Mouse (Mus musculus) layer of hippocampus, postnatal 10 days (tissue): Measurements from ENCODE around the gene Reln. TPM values are rescaled to one million over a fixed set of nuclear protein-coding genes. Genes with fewer than 3 reads are reported as not detected.
A peak's percentile ranks its signal among the peaks of the same experiment; 100 is the strongest.

ENCODE experiments used
- DNase-seq, 2 experiments: peaks; one replicate each; pipeline ENCODE4 v3.0.0; 2021; ENCODE audit warnings: low spot score in 2 of 2
- total RNA-seq, 2 experiments: library from RNA; stranded (reverse); gene quantifications; 2 replicates each; pipeline ENCODE4 v1.2.3; 2021

Reln gene
- total RNA-seq, 2 experiments from 2014 or later = 112 to 124 TPM

- DNase-seq = no peak
Measured at GRCm38 (mm10) chr5:22119296-22119695, 225.2 kb downstream of the Reln start.

DNA sequence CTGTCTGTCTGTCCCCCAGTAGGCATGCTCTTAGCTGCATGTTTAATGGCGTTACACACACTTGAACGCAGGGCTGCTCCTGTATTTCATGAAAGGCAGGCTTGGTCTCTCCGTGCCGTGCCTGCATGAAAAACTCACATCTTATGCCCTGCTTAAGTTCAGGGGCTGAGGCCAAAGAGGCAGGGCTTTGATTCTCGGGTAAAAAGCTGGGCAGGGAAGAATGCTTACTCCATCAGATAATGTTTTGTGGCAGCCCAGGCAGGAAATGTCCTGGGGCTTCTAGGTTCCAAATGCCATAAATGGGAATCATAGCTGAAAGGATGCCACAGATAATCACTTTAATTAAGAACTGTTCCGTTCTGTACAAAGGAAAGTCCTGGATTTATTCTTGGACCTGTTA is 226.0 kb downstream of the Reln start:
- DNase-seq = no peak

DNA sequence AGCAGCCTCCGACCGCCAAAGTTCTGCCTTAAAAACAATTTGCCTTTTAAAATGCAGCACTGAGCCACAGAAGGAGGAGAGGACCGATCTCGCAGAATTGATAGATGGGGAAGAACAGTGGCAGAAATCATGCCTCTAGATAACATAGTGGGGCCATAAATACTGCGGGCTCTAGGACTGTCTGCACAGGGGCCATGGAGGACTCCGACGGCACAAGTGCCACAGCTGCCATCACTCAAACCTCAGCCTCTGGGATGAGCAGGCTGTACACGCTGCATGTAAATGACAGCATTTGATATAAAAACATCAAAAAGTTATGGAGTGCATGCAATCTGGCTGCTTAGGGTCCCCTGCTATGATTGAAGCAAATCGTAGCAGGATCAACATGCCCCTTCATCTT is 227.6 kb downstream of the Reln start:
- DNase-seq = no peak

DNA sequence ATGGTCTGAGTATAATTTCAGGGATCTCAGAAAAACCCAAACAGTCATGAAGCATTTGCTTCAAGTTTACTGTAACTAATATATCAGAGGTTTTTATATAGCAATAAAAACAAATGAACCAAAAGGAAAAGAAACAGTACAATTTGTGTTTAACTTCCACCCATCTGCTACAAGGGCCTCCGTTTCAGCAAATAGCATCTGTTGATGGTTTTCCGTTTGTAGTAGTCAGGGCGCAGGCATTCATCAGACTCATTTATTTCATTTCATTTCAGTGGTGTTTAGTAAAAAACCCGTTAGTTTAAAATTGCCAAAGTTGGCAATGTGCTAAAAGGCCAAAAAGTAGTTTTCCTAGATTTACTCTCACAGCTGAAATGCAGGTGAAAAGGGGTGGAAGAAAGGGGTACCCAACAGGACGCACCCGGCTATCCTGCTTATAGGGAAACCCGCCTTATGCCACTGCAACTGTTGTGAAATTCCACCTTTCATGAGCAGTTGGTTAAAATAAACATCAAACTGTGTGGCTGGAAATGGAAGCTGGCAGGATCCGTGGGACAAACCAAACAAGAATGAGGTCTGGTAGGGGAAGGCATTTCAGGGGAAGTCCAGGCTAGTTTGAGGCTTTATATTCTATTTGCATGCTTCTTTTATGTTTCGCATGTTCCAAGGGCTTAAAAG is 237.6 kb downstream of the Reln start:
- DNase-seq = peak; percentile 14 to 25

- DNase-seq = no peak
Measured at GRCm38 (mm10) chr5:22094984-22095383, 249.5 kb downstream of the Reln start.

DNA sequence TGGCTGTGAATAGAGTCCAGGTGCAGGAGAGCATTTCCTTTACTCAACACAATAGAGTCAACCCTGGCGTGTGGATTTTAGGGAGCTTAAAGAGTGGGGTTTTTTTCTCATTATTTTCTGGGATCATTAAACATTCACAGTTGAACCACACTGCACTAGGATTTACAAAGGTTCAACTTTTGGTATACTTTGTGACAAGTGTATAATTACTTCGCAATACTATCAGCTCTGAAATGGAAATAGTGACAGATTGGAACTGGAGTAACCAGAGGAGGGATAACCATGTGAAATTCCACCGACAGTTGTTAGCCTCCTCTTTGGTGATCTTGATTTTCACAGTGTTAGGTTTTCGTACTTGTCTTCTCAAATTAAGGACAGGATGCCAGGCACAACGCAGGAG is 250.5 kb downstream of the Reln start:
- no peak for DNase-seq

GRCm38 (mm10) chr5:22093157-22093865 is 251.2 kb downstream of the Reln start:
- DNase-seq = peak; percentile 31 to 38

DNA sequence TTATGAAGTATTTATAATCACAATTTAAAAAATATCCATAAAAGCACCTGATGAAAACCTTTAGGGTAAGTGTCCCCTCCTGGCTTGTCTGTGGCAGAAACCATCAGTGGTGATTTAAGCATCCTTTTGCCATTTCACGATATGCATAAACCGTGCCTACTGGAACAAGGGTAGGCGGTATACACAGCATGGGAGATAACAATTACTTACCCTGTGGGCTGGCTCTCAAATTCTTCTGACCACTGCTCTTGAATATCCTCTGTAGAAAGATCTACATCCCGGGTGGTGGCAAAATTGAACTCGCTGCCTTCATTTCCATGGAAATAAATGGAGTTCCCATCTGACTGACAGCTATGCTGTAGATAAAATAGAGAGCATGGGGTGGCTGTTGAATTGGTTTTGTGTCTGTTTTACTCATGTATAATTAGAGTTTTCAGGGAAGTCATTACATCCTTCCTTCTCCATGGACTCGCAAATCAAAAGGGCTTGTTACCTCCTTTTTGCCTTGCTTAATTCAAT is 264.0 kb downstream of the Reln start:
- no peak for DNase-seq

DNA sequence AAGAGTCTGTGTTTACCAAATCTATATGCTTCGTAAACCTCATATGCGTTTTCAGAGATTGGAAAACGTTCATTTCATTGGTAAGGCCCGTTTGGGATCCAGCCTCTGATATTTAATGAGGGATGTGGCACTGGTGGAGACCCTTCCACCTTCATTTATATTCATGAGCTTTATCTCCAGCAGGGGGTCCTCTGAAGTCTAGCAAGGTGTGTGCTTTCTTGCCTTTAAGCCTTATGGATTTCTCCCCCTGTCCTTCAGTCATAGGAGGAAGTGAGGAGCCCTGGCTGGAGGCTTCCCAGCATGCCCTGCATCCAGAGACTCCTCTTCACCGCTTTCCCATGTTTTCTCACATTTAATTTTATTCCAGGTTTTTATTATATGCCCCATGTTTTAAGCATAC is 269.5 kb downstream of the Reln start:
- no peak for DNase-seq

DNA sequence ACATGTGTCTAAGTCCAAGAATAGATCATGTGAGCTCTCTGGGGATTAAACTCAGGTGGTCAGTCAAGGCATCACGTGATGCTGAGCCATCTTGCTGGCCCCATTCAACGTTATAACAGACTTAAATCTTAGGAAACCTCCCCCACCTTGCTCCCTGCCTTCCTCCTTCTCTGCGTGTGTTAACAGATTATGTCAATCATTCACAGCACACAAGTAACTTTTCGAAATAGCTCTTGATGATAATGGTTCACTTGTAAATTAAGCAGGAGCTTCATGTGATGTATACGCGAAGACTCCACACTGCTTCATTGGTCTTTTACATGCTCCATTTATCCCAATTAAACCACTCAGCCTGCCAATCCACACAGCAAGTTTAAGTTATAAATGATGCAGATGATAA is 271.9 kb downstream of the Reln start:
- DNase-seq = no peak

- DNase-seq = no peak
Measured at GRCm38 (mm10) chr5:22059251-22059650, 285.3 kb downstream of the Reln start.

- no peak for DNase-seq
Measured at GRCm38 (mm10) chr5:22041825-22042224, 302.7 kb downstream of the Reln start.

DNA sequence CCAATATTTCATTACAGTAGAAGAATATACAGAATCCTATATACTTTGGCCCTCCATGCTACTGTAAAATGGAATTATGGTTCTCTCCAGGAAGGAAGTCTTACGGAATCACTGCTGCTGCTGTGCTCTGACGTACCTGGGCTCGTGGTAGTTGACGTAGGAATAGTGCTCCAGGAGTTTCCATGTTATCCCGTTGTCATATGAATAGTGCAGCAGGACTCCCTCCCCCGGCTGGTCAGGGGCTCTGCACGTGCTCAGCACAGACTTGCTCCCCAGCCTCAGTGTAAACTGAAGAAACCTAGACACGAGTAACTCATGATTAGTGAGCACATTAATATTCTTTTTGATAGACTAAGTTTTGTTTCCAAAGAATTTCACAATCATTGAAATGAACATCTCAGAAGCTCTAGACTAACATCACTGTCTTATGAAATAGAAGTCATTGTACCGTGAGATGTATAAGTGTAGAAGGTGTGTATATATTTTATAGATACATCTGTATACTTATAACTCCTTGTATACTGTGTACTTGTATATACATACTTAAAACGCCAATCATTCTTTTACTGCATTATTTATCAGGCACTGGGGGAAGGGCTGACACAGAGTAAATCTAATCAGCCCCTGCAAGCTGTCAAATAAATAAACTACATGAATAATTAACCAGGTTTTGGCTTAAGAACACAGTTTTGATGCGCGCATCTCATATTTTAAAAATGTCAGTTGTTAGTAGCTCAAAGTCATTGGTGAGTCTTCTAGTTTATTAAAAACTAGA is 304.9 kb downstream of the Reln start:
- DNase-seq = no peak

GRCm38 (mm10) chr5:22035201-22035600 is 309.3 kb downstream of the Reln start:
- no peak for DNase-seq

DNA sequence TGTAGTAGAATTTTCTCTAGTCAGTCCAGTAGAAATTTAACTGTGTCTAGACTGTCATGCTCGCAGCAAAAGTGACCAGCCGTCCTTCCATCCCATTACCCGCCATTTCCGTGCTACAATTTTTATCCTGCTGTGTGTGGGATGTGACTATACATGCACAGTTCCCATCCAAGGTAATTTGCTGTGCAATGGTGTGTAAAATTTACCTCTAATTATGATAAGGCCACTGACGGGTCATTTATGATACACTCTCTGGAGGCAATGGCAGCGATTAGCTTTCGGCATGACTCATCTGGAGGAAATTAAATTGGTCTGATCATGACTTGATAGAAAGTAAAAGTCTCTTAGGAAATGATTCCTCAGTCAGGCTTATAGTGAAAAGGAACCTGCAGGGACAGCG is 311.5 kb downstream of the Reln start:
- no peak for DNase-seq

GRCm38 (mm10) chr5:22031653-22032052 is 312.8 kb downstream of the Reln start:
- DNase-seq = no peak

DNA sequence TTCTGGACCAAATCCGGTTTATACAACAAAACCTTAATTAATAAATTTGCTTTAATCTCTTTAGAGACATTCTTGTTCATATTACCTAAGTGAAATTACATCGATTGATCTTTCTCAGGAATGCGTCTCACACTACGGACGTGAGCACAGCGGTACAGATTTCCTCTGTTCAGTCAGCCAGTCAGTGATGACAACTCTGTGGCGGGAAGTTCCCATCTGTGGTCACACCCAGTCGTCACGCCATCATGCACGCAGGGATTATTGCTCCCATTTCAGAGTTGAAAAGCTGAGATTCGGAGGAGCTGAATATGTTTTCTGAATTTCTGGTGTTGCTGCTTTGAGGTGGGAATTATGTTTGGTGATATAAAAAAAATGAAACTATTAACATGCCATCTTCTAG is 316.1 kb downstream of the Reln start:
- no peak for DNase-seq

GRCm38 (mm10) chr5:22027240-22027875 is 317.1 kb downstream of the Reln start:
- no peak for DNase-seq

DNA sequence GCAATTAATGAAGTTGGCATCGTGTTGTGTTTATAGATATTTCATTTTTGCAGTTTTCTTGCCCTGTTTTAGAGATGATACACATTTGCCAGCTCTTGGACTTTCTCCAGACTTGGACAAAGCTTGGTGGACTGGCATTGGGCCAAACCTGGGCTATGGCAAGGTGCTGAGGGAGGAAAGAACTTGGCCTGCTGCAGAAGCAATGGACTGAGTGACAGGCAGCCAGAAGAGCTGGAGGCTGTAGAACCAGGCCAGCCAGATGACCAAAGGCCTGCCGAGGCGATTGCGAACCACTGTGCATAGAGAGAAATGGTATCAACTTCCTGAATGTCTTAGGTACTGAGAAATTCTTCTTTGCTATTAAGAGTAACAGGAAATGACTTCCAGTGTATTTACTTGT is 318.8 kb downstream of the Reln start:
- DNase-seq = no peak

DNA sequence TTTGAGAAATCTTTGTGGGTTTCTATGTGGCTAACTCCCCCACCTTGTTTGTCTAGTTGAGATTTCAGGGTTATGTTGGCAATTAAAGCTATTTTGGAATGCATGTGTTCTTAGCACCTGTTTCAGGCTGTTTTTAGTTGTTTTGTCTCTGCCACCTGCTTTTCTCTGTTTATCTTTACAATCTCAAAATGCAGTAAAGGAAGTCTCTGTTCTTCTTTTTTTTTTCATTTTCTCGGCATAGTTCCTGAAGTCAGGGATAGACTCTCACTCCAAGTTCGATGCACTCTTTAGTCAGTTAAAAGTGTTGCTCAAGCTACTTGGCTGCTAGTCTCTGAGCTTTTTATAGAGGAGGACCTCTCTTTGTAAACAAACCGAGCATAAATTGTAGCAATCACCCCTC is 320.4 kb downstream of the Reln start:
- no peak for DNase-seq

GRCm38 (mm10) chr5:22017896-22018295 is 326.6 kb downstream of the Reln start:
- DNase-seq = no peak

DNA sequence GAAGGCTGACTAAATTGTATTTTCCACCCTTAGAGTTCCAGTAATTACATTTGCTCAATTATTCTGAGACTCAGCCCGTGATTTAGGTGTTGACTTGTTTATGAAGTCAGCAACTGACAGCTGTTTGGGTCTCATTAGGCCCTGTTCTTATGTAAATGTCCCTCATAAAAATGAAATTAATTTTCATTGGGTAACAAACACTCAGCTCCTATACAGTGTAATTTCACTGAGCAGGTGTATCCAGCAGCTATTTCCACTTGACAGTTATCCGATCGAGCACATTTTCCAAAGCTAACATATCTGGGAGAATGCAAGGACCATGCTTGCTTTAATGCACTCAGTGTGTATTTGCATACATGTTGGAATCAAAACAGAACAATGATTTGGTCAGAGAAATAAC is 330.0 kb downstream of the Reln start:
- no peak for DNase-seq
